Mouse (Mus musculus): Measurements from ENCODE around the gene Tigd3. TPM values are rescaled to one million over a fixed set of nuclear protein-coding genes. Genes with fewer than 3 reads are reported as not detected.

Gene Tigd3
- total RNA-seq, 2 experiments from 2014 or later, result 5.6 to 5.9 TPM

DNA sequence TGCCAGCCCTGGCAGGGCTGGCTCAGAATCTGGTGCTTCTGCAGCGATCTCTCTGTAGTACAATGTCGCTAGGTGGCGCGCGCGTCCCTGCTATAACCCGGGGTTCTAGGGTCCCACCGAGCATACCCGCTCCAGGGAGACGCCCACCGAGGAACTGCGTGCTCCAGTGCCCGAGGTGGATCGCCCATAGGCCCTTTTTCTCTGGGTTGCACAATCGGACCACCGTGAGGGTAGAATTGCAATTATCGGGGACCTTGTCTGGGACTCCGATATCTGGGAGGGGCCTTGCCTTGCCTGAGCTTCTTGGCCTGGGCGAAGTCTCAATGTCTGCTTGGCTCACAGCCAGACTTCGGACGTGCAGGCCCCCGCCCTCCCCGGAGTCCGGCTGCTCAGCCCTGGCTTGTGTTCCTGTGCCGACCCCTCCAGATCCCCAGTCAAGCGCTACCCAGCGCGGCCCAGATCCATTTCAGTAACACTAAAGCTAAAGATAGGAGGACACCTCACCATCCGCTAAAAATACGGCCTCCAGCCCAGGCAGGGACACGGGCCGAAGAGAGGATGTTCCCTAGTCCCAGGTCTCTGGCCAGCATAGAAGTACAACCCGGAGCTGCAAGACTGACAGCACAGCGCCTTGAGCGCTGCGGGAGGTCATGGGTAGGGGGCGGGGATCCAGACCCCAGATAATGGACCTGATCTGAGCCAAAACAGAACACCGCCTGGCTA is 30.2 kb upstream of the Tigd3 start:
- intact Hi-C loops (cut with DNase I), result loop anchor here (2.0 to 5.0 kb wide), 2 partner anchors 33 to 93 kb away; partner anchors contain the start of gene Capn1
- DNase-seq (ENCODE audit: low spot score in 2 of 2), result peak; percentile 91 to 95

DNA sequence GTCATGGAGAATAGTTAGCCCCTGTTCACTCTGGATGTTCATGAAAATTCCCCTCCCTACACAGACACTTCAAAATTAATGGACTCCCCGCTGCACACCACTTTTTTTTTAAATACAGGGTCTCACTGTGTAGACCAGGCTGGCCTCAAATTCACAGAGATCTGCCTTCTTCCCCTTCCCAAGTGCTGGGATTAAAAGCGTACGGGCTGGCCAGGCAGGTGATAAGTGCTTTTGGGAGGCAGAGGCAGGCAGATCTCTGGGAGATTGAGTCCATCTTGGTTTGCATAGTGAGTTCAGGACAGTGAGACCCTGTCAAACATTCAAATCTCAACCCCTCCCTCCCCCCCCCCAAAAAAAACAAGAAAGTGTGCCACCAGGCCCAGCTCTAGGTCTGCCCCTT is 29.0 kb upstream of the Tigd3 start:
- DNase-seq (ENCODE audit: low spot score in 2 of 2), result no peak
- intact Hi-C loops (cut with DNase I), result loop anchor here (5.0 kb wide), 1 partner anchor 94 kb away; the partner anchor contains the start of gene Capn1

DNA sequence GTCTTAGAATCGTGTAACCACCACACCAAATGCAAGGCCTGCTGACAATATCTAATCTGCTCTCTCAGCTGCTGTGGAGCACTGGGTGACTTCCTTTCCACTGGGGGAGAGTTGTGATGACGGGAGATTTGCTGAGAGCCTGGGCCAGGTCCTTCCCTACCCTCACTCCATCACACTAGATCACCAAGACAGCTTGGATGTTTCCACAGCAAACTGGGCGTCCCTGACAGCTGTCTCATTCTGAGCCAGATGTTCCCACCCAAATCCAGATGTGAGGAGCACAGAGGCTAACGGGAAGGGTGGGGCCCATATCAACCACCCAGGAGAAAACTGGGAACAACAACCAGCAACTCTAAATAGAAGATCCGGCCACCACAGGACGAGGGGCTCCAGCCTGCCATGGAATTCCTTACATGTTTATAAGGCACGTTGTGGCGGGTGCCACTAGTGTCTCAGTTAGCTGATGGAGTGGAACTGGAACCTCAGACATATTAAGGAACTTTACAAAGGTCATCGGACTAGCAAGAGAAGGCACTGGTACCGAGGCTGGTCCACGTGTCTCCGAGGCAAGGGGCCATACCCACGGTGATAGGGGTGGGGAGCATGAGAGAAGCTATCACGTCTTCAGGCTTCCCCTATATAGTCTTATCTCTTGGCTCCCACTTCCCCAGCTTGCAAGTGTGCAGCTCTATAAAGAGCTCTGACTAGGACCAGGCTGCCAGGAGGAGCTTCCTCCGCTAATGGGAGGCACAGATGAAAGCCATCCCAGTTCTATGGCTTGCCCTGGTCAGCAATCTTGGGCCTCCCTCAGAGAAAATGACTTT is 28.4 kb upstream of the Tigd3 start:
- intact Hi-C loops (cut with DNase I), result loop anchor here (5.0 kb wide), 1 partner anchor 95 kb away; the partner anchor contains the start of gene Capn1
- DNase-seq (ENCODE audit: low spot score in 2 of 2), result no peak

DNA sequence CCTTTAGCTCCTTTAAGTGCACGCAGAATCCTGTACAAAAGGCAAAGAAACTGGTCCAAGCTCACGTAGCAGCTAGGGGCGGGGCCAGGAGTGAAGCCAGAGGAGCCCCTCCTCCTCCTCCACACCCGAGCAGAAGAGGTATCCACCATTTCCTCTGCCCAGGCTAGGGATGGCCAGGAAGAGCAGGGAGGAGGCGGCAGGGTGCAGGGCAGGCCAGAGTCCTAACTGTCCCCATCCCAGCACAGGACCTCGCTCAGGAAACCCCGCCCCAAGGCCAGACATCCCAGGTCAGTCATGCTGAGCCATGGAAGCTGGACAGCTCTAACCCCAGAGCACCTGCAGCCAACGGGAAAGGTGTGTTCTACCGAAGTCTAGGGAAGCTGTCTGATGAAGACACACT is 27.8 kb upstream of the Tigd3 start:
- intact Hi-C loops (cut with DNase I), result loop anchor here (5.0 kb wide), 1 partner anchor 96 kb away; the partner anchor contains the start of gene Capn1
- no peak for DNase-seq (ENCODE audit: low spot score in 2 of 2)

DNA sequence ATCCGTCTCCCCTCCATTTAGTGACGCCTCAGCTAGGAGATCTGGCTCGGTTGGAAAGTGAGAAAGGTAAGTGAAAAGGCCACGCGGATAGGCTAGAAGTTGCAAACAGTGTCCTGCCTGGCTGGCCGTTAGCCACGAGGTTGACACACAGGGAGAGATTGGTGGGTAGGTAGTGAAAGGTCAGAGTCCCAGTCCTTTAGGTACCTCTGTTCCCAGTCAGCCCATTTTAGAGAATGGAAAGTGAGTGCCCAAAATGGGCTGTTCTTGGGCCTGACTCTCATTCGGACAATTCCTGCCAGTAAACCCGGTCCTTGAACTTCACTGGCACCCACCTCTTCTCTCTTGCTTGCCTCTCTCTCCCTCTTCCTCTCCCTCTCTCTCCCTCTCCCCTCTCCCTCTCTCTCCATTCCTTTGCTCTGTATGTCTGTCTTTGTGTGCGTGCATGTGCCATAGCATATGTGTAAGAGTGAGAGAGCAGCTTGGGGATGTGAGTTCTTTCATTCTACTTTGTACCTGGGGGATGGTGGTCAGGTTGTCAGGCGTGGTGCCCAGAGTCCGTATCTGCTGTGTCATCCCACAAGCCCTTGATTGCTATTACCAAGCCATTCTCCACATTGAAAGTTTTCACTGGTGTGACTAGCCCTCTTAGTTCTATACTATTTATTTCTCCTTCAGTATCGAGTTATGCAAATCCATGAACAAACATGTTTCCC is 19.2 kb upstream of the Tigd3 start, which contains the start of gene Dpf2:
Dpf2 (minus strand) TSS at position 4 of the 713 bp plus-strand sequence.
- no peak for DNase-seq (ENCODE audit: low spot score in 2 of 2)
- intact Hi-C loops (cut with DNase I), result no loop called here

DNA sequence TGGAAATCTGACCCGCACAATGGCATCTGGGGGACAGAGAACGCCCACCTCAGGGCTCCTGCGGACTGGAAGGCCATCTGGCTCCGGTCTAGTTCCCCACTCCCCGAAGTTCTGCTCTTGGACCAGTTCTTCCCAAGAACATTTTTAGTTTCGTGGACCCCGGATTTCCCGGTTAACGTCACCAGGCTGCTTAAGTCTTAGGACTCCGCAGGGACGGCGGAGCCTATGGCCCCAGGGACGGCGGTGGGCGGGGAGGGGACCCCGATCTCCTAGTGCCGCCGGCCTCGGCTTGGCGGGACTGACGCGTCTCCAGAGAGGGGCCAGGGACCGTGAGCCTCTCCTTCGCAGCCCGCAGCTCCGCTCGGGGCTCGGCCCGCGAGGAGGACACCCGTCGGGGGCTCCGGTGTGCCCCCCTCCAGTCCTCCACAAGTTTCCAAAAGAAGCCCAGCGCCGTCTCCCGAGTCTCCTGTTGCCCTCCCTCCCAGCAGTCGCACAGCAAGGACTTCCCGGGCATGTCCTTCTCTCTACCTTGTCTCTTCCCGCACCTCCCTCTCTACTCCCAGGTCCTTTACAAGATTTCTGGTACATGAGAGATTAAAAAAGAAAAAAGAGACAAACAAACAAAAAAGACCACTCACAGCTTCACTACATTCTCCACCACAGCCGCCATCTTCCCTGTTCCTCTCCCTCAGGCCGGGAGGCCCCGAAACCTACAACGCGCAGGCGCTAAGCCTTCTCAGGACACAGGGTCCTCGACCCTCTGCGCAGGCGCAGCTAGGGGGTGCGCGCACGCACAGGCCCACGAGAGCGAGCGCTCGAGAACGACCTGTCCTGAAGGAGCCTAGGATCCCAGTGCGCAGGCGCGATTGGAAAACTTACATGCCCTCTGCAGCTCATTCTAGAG is 18.4 kb upstream of the Tigd3 start:
- intact Hi-C loops (cut with DNase I), result no loop called here
- peak; percentile 99 to 100 for DNase-seq (ENCODE audit: low spot score in 2 of 2)

DNA sequence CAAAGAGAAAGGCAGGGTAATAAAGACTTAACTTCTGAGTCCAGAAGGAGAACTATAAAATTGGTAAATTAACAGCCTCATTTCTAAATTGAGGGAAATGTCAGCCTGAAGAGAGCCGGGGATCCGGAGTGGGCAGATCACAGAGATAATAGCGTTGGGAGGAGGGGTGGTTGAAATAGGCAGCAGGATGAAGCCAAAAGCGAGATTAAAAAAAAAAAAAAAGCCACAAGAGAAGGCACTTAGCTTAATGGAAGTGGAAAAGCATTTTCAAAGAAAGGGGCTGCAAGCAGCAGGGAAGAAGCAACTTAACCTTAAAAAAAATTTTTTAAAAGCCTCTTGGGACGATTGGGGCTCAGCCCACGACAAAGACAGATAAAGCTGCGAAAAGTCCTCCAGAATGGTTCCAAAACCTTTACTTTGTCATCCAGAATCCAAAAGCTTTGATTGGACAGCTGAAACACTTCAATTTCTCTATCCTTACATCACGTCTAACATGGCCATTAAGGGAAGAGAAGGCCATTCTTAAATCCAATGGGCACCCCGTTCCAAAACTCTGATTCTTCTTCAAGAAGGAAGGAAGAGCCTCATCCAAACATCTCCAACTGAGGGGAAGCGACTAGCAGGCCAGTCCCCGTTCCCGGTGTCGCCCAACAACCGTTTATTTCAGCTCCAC is 17.6 kb upstream of the Tigd3 start:
- DNase-seq (ENCODE audit: low spot score in 2 of 2), result peak in 1 of 2 experiments; percentile 34
- intact Hi-C loops (cut with DNase I), result loop anchor here (2.0 kb wide), 1 partner anchor 17 kb away; the partner anchor contains the start of gene Tigd3

DNA sequence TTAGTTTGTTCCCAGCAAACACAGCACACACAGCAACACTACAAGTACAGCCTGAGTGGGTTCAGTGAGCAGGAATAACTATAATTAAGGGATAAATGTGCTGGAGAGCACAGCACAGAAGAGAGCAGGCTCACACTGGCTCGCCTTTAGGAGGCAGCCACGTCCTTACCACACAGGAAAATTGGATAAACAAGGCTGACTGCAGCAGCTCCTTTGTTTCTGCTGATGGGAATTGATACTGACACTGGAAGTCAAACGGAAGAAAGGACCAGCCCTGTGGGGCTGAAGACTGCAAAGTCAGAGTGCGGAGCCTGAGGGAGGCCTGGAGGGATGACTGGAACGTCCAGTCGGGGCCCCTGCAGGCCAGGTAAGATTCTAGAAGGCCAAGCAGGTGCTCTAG is 16.3 kb upstream of the Tigd3 start:
- intact Hi-C loops (cut with DNase I), result loop anchor here (2.0 kb wide), 1 partner anchor 15 kb away; the partner anchor contains the start of gene Tigd3
- peak in 1 of 2 experiments; percentile 23 for DNase-seq (ENCODE audit: low spot score in 2 of 2)

DNA sequence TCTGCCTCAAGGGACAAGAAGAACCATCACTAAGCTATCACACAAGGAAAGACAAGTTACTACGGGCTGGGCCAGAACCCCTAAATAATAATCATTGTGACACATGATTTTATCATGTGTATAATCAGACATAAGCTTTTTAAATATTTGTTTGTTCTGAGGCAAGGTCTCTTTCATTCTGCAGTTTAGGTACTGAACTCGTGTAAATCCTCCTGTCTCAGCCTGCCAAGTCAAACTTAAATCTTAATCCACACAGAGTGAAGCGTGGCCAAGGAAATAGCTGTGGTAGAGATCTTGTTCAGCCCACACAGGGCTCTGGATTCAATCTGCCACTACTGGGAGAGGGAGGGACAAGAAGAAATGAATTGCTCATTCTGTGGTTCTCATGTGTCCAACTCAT is 13.3 kb upstream of the Tigd3 start:
- intact Hi-C loops (cut with DNase I), result no loop called here
- DNase-seq (ENCODE audit: low spot score in 2 of 2), result no peak

DNA sequence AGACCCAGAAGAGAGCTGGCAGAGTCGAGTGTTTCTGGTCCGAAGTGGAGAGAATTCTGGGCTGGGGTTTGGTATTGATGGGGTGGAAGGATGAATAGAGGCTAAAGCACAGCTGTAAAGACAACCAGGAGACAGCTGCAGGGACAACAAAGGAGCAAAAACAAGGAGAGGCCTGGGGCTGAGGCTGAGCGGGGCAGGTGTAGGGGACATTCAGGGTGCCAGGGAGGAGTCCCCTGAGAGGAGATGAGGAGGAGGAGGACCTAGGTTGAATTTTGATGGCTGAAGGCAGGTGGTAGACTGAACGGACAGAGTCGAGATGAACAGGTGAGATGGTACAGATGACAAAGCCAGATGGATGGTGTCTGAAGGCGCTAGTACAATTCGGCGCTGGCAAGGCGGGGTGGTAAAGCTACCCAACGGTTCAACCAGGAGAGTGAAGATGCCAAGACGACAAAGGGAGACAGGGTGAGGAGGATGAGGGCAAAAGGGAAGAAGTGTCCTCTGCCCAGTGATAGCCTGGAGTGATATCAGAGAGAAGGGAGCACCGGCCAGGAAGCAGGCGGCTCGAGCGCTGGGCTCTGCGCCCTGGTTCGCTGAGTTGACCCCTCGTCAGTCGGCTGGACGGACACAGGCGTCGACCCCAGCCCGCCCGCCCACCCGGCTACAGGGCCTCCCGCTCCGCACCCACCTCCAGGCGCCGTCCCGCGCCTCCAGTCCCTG is 507 bp downstream of the Tigd3 start:
- intact Hi-C loops (cut with DNase I), result loop anchor here (2.0 kb wide), 1 partner anchor 17 kb away; no protein-coding TSS in a partner anchor
- DNase-seq (ENCODE audit: low spot score in 2 of 2), result no peak

DNA sequence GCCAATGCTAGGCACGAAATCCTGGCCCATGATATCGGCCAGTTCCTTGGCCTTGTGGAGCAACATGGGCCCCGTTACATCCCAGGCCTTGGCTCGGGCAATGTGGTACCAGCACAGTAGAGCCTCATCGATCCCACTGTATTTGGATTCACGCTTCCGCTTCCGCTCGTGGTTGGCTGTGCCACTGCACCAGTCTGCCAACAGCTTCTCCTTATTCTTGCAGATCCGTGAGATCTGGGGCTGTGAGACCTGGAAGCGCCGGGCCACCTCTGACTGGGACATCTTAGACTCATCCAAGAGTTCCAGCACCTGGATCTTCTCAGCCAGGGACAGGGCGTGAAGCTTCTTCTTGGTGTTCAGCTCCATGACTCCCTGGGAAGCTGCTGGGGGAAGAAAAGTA is 1.2 kb downstream of the Tigd3 start:
- no peak for DNase-seq (ENCODE audit: low spot score in 2 of 2)
- intact Hi-C loops (cut with DNase I), result no loop called here

DNA sequence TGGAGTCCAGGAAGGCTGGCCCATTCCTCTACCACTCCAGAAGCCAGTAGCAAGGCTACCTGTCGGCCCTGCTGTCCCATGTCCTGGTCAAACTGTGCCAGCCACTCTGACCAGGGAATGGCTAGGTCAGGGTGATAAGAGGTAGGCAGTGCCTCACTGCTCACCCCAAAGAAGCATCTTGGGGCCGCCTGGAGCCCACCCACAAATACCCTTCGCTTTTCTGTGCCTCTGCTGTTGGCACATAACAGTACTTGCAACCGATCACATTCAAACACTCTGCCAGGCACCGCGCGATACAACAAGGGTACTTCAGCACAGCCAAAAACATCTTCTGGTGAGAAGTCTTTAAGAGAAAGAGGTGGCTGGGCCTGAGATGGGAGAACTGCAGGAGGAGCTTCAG is 1.7 kb downstream of the Tigd3 start:
- DNase-seq (ENCODE audit: low spot score in 2 of 2), result no peak
- intact Hi-C loops (cut with DNase I), result no loop called here

DNA sequence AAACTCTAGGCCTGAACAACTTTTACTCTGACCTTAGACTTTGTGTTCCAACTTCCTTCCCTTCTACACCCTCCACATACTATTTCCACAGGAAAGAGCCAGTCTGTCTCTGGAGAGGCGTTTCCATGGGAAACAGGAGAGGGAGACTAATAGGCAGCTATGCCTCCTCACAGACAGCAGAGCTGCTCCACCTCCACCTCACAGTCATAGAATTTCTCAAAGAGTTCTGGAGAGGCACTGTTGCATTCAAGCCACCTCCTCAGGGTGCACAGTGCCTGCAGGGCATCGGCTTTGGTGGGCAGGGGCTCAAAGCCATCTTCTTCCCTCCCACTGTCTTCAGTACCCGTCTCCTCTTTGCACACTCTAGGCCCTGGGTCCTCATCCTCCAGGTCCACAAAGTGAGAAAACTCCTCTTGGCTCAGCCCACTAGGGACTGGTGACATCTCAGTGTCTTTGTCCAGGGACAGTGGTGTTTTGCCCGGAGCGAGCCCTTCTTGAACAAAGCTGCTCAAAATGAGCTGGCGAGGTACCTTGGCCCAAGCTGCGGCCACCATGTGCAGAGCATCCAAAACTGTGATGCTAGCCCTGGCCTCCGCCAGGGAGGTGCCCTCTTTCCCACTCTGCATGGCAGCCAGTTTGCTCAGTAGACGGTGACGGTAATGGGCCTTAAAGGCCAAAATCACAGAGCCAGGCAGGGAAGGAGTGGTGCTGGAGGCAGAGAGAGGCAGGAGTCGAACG is 2.3 kb downstream of the Tigd3 start:
- DNase-seq (ENCODE audit: low spot score in 2 of 2), result no peak
- intact Hi-C loops (cut with DNase I), result no loop called here

DNA sequence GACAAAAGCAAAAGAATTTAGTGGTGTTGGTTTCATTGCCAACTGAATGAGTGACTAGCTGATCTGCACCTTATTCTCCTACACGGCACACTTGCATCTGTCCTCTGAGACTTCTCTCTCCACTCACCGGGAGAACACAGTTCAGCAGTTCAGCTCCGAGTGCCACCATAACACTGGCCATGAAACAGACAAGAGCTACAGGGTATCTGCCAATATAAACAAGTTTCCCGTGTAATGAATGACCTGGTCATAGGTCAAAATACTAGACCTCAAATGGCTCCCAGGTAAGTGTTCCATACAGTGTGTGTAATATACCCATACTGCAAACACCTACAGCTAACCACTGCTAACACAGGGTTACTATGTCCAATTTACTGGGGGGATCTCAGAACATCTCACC is 4.7 kb downstream of the Tigd3 start:
- no peak for DNase-seq (ENCODE audit: low spot score in 2 of 2)
- intact Hi-C loops (cut with DNase I), result loop anchor here (10.0 kb wide), 1 partner anchor 174 kb away; no protein-coding TSS in a partner anchor

DNA sequence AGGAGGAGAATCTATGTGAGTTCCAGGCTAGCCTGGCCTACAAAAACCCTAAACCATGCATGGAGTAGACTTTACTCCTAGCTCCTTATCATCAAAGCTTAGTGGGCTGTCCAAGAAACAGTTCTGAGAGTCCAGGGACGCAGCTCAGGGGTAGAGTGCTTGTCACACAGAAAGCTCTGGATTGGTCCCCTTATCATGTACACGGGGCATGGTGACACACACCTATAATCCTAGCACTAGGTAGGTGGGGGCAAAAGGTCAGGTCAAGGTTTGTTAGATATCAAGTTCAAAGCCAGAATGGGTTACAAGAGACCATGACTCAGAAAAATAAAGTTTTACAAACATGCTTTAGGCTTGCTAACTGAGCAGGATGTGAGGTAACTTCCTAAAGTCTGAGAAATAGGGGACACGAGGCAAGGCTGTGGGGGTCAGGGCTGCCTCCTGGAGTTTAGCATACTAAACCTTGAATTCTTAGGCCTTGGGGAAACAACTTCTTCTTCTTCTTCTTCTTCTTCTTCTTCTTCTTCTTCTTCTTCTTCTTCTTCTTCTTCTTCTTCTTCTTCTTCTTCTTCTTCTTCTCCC is 6.6 kb downstream of the Tigd3 start:
- DNase-seq (ENCODE audit: low spot score in 2 of 2), result no peak
- intact Hi-C loops (cut with DNase I), result loop anchor here (10.0 kb wide), 1 partner anchor 173 kb away; no protein-coding TSS in a partner anchor

DNA sequence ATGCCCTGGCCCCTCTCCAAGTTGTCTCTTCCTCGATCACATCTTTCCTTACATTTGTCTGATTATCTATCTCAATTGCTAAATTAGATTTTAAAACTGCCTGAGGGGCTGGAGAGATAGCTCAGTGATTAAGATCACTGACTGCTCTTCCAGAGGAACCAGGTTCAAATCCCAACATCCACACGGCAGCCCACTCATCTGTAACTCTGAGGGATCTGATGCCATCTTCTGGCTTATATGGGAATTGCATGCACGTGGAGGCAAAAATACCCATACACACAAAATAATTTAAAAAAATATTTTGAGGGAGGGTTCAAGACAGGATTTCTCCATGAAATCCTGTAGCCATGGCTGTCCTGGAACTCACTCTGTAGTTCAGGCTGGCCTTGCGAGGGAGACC is 8.1 kb downstream of the Tigd3 start:
- intact Hi-C loops (cut with DNase I), result loop anchor here (10.0 kb wide), 1 partner anchor 171 kb away; no protein-coding TSS in a partner anchor
- peak in 1 of 2 experiments; percentile 30 for DNase-seq (ENCODE audit: low spot score in 2 of 2)

Data from left cerebral cortex, postnatal 14 days (tissue).